Mouse (Mus musculus) hindbrain, postnatal 0 days (tissue): ENCODE measurements around the gene Gak. TPM values are rescaled to one million over a fixed set of nuclear protein-coding genes. Genes with fewer than 3 reads are reported as not detected.

ENCODE experiments used
- ATAC-seq: fragments of 200-750 bp; cut with Nextera tagmentation; 2 replicates; pipeline ENCODE4 v1.8.0; 2017; ENCODE audit warnings: mild to moderate bottlenecking, moderate TSS enrichment, moderate library complexity
- DNase-seq: peaks from one replicate; pipeline ENCODE4 v3.0.0-alpha.2; 2015; ENCODE audit warnings: low spot score
- H3K27ac ChIP-seq: fragments of 300-500 bp; sonication (generic); 2 replicates; pipeline ENCODE4 v1.5.1; 2014; ENCODE audit warnings: mild to moderate bottlenecking
- H3K27me3 ChIP-seq: fragments of 300-500 bp; sonication (generic); 2 replicates; pipeline ENCODE4 v1.6.1; 2014; ENCODE audit warnings: low read length, mixed read lengths; ENCODE audit not compliant: insufficient read depth
- H3K36me3 ChIP-seq: fragments of 300-500 bp; sonication (generic); 2 replicates; pipeline ENCODE4 v1.6.1; 2014; ENCODE audit warnings: low read length, mixed read lengths; ENCODE audit not compliant: insufficient read depth
- H3K4me1 ChIP-seq: fragments of 300-500 bp; sonication (generic); 2 replicates; pipeline ENCODE4 v1.6.1; 2014; ENCODE audit warnings: antibody characterized with exemption, low read length, mixed read lengths; ENCODE audit not compliant: insufficient read depth
- H3K4me2 ChIP-seq: fragments of 300-500 bp; sonication (generic); 2 replicates; pipeline ENCODE4 v1.6.1; 2014; ENCODE audit warnings: low read depth, mild to moderate bottlenecking, low read length, moderate library complexity, mixed read lengths
- H3K4me3 ChIP-seq: fragments of 300-500 bp; sonication (generic); 2 replicates; pipeline ENCODE4 v1.5.1; 2014; ENCODE audit warnings: low read length
- H3K9ac ChIP-seq: fragments of 300-500 bp; sonication (generic); replicated peaks from 2 replicates; pipeline ENCODE4 v1.6.1; 2014; ENCODE audit warnings: mild to moderate bottlenecking, low read length, moderate library complexity, mixed read lengths
- H3K9me3 ChIP-seq: fragments of 300-500 bp; sonication (generic); 2 replicates; pipeline ENCODE4 v1.6.1; 2016; ENCODE audit warnings: low read length, mixed read lengths
- CTCF ChIP-seq: IDR thresholded peaks from 2 replicates; pipeline ENCODE4 v1.5.1; 2016; ENCODE audit warnings: antibody characterized with exemption, control low read depth, low read depth
- WGBS: fragments of 180-500 bp; shearing (Covaris S2); extraction: QIAGEN DNeasy Blood & Tissue Kit; methylation state at CpG from one replicate; pipeline ENCODE4 v1.1.7; 2014; 5-methylcytosine and 5-hydroxymethylcytosine counted together
- polyA plus RNA-seq: library from polyadenylated mRNA; unstranded; fragments of >200 nt; fragmentation: Nextera tagmentation; extraction: Ambion mirVana; gene quantifications from 2 replicates; pipeline ENCODE4 v1.2.1, GENCODE M21; 2015
- total RNA-seq: library from RNA; depleted of rRNA; stranded (reverse); fragments of >200 nt; gene quantifications from 2 replicates; pipeline ENCODE4 v1.2.3, GENCODE M21; 2014; rRNA removed

The Gak gene
- total and polyA plus RNA-seq, 2 experiments from 2014 or later = 43.5 to 75.5 TPM

- peaks cover 33% of the 10 kb centered on the region; the same call in 1 of the 2 replicates for H3K36me3 ChIP-seq
- H3K27me3 ChIP-seq = no peaks in the 10 kb centered on the region
- ATAC-seq (no peak), DNase-seq (no peak)
- H3K27ac ChIP-seq = no peak overlapping the region
- H3K4me3 ChIP-seq = no peak overlapping the region
- H3K9me3 ChIP-seq = no peaks in the 10 kb centered on the region
- H3K4me1 ChIP-seq = no peaks in the 10 kb centered on the region
- 83% methylated on average over 7 of the region's 7 CpGs for WGBS
- TF ChIP-seq CTCF = no peak
- no peak overlapping the region for H3K9ac ChIP-seq
- no peak overlapping the region for H3K4me2 ChIP-seq
Measured at GRCm38 (mm10) chr5:108520153-108520552, 109.4 kb downstream of the Gak start.

Other genes starting within 250 kb of the Gak start
- not detected in 2 replicates for gene Pde6b, start 241.4 kb downstream of the Gak start, total RNA-seq
- gene Pde6b, start 241.4 kb downstream of the Gak start, polyA plus RNA-seq = 0.14 and 0.26 TPM in 2 replicates
- 31.5 and 90.8 TPM in 2 replicates for gene Atp5k, start 195.3 kb downstream of the Gak start, total RNA-seq
- 621 and 639 TPM in 2 replicates for gene Atp5k, start 195.3 kb downstream of the Gak start, polyA plus RNA-seq
- 0.11 and 0.52 TPM in 2 replicates for gene Mfsd7a, start 180.9 kb downstream of the Gak start, total RNA-seq
- gene Mfsd7a, start 180.9 kb downstream of the Gak start, polyA plus RNA-seq = 0.15 TPM in 2 replicates
- 32.0 and 36.4 TPM in 2 replicates for gene Pcgf3, start 168.5 kb downstream of the Gak start, total RNA-seq
- 12.1 and 12.9 TPM in 2 replicates for gene Pcgf3, start 168.5 kb downstream of the Gak start, polyA plus RNA-seq
- 95.6 and 118 TPM in 2 replicates for gene Cplx1, start 79.7 kb downstream of the Gak start, total RNA-seq
- gene Cplx1, start 79.7 kb downstream of the Gak start, polyA plus RNA-seq = 257 and 267 TPM in 2 replicates
- 43.6 and 50.0 TPM in 2 replicates for gene Tmem175, start within 50 bp of the Gak start, total RNA-seq
- gene Tmem175, start within 50 bp of the Gak start, polyA plus RNA-seq = 38.7 and 40.6 TPM in 2 replicates
- gene Idua, start 30.6 kb upstream of the Gak start, total RNA-seq = 4.9 and 11.4 TPM in 2 replicates
- 8.0 and 8.2 TPM in 2 replicates for gene Idua, start 30.6 kb upstream of the Gak start, polyA plus RNA-seq
- gene Dgkq, start 39.9 kb upstream of the Gak start, total RNA-seq = 48.2 and 64.4 TPM in 2 replicates
- gene Dgkq, start 39.9 kb upstream of the Gak start, polyA plus RNA-seq = 19.3 and 20.0 TPM in 2 replicates
- gene Slc26a1, start 45.8 kb upstream of the Gak start, total RNA-seq = 6.3 and 12.6 TPM in 2 replicates
- 3.5 and 3.6 TPM in 2 replicates for gene Slc26a1, start 45.8 kb upstream of the Gak start, polyA plus RNA-seq
- 38.5 and 42.7 TPM in 2 replicates for gene Fgfrl1, start 62.6 kb upstream of the Gak start, total RNA-seq
- gene Fgfrl1, start 62.6 kb upstream of the Gak start, polyA plus RNA-seq = 11.3 and 12.1 TPM in 2 replicates
- not detected in 2 replicates for gene Rnf212, start 145.2 kb upstream of the Gak start, total RNA-seq
- not detected in 2 replicates for gene Rnf212, start 145.2 kb upstream of the Gak start, polyA plus RNA-seq
- gene Tmed11, start 165.6 kb upstream of the Gak start, total RNA-seq = not detected in 2 replicates
- not detected in 2 replicates for gene Tmed11, start 165.6 kb upstream of the Gak start, polyA plus RNA-seq
- not detected in 2 replicates for gene Vmn2r8, start 179.1 kb upstream of the Gak start, total RNA-seq
- gene Vmn2r8, start 179.1 kb upstream of the Gak start, polyA plus RNA-seq = not detected in 2 replicates
- not detected in 2 replicates for gene Vmn2r9, start 222.8 kb upstream of the Gak start, total RNA-seq
- gene Vmn2r9, start 222.8 kb upstream of the Gak start, polyA plus RNA-seq = not detected in 2 replicates